Mouse (Mus musculus) forebrain, postnatal 0 days (tissue): ENCODE data around the gene Gm9495. TPM values are rescaled to one million over a fixed set of nuclear protein-coding genes. Genes with fewer than 3 reads are reported as not detected.
"Not testable (repeated sequence)": the region's sequence is repeated elsewhere in the genome, so short reads cannot be mapped to it uniquely, and the experiment has no call there.

Source experiments
- ATAC-seq: fragments of 200-750 bp; cut with Nextera tagmentation; 2 replicates; pipeline ENCODE4 v1.8.0; 2017; ENCODE audit warnings: mild to moderate bottlenecking, moderate library complexity
- DNase-seq: peaks from one replicate; pipeline ENCODE4 v3.0.0-alpha.2; 2015
- H3K27ac ChIP-seq: fragments of 300-500 bp; sonication (generic); 2 replicates; pipeline ENCODE4 v1.5.1; 2014; ENCODE audit warnings: low read depth, mild to moderate bottlenecking, antibody characterized with exemption, low read length, moderate library complexity, mixed read lengths
- H3K27me3 ChIP-seq: fragments of 300-500 bp; sonication (generic); 2 replicates; pipeline ENCODE4 v1.6.1; 2014; ENCODE audit warnings: mild to moderate bottlenecking, low read length, mixed read lengths; ENCODE audit not compliant: insufficient read depth
- H3K36me3 ChIP-seq: fragments of 300-500 bp; sonication (generic); 2 replicates; pipeline ENCODE4 v1.6.1; 2014; ENCODE audit warnings: mild to moderate bottlenecking, moderate library complexity; ENCODE audit not compliant: insufficient read depth
- H3K4me1 ChIP-seq: fragments of 300-500 bp; sonication (generic); 2 replicates; pipeline ENCODE4 v1.6.1; 2014; ENCODE audit warnings: antibody characterized with exemption; ENCODE audit not compliant: insufficient read depth
- H3K4me2 ChIP-seq: fragments of 300-500 bp; sonication (generic); 2 replicates; pipeline ENCODE4 v1.6.1; 2014; ENCODE audit warnings: low read depth, mild to moderate bottlenecking, moderate library complexity
- H3K4me3 ChIP-seq: fragments of 300-500 bp; sonication (generic); 2 replicates; pipeline ENCODE4 v1.5.1; 2014; ENCODE audit warnings: low read depth, low read length, mixed read lengths
- H3K9ac ChIP-seq: fragments of 300-500 bp; sonication (generic); 2 replicates; pipeline ENCODE4 v1.6.1; 2014; ENCODE audit warnings: mild to moderate bottlenecking
- H3K9me3 ChIP-seq: fragments of 300-500 bp; sonication (generic); 2 replicates; pipeline ENCODE4 v1.6.1; 2016; ENCODE audit warnings: low read length
- CTCF ChIP-seq: sonication (generic); IDR thresholded peaks from 2 replicates; pipeline ENCODE4 v1.5.1; 2016; ENCODE audit warnings: antibody characterized with exemption, control low read depth, low read depth
- WGBS: fragments of 180-500 bp; shearing (Covaris S2); extraction: QIAGEN DNeasy Blood & Tissue Kit; methylation state at CpG from one replicate; pipeline ENCODE4 v1.1.7; 2014; 5-methylcytosine and 5-hydroxymethylcytosine counted together
- polyA plus RNA-seq: library from polyadenylated mRNA; unstranded; fragments of >200 nt; fragmentation: Nextera tagmentation; extraction: Ambion mirVana; gene quantifications from 2 replicates; pipeline ENCODE4 v1.2.1, GENCODE M21; 2015
- total RNA-seq: library from RNA; depleted of rRNA; stranded (reverse); fragments of >200 nt; gene quantifications from 2 replicates; pipeline ENCODE4 v1.2.3, GENCODE M21; 2014; rRNA removed

Gene Gm9495
- total RNA-seq (not detected in 2 replicates), polyA plus RNA-seq (not detected in 2 replicates)

DNA sequence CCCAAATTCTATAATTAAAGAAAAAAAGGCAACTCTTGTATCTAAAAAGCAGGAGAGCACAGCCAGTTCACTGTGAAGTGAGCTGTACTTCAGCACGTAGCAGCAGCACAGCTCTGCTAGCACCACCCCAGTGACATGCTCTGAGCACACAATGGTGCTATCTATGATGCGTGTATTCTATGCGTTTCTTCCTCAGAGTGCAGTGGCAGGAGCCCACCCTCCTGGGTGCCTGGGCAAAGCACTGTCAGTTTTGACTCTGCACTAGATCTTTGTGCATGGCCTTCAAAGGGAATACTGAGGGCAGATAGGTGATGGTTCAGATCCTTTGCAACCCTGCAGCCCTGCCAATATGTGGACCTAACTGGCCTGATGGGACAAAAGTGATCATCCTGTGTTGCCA lies at the start of gene Gm9495:
TSS of gene Gm9495 (minus strand) at position 101 of the 400 bp plus-strand sequence.
- ATAC-seq, result not testable (repeated sequence)
- WGBS, result 100% methylated on average over 1 of the region's 3 CpGs

DNA sequence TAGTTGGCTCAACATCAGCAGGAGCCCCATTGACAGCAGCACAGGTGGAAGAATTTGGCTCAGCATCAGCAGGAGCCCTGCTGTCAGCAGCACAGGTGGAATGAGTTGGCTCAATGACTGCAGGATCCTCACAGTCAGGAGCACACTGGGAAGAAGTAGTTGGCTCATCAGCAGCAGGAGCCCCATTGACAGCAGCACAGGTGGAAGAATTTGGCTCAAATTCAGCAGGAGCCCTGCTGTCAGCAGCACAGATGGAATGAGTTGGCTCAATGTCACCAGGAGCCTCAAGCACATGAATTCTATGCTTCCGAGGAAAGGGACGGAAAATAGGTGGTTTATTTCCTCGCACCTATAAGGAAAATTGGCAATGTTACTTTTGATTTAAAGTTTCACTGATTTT lies 21.6 kb upstream of the Gm9495 start:
- not testable (repeated sequence) for H3K36me3 ChIP-seq, H3K27ac ChIP-seq, H3K9me3 ChIP-seq, H3K4me1 ChIP-seq, H3K9ac ChIP-seq, ATAC-seq, H3K4me3 ChIP-seq, H3K27me3 ChIP-seq, H3K4me2 ChIP-seq
- 60% methylated on average over 3 of the region's 3 CpGs for WGBS
- peak; percentile 1 for DNase-seq

More for the DNA sequence above, at the start of gene Gm9495:
- H3K36me3 ChIP-seq, H3K9ac ChIP-seq, H3K4me2 ChIP-seq, DNase-seq, H3K27me3 ChIP-seq, H3K4me3 ChIP-seq, H3K27ac ChIP-seq, H3K4me1 ChIP-seq, H3K9me3 ChIP-seq: not testable (repeated sequence)

DNA sequence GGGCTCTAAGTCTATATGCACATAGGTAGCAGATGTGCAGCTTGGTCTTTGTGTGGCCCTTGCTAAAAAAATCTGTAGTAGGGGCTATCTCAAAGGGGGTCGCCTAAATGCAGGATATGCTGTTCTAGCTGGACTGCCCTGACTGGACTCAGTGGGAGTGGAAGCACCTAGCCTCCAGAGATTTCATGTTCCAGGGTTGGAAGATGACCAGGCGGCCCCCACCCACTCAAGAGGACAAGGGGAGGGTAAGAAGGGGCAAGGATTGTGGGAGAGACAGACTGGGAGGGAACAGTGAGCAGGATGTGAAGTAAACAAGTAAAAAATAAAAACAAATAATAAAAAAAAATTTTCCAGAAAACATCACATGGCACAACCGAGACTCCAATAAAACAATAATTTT lies 33.3 kb downstream of the Gm9495 start:
- 78% methylated on average over 2 of the region's 3 CpGs for WGBS
- not testable (repeated sequence) for DNase-seq, H3K27ac ChIP-seq

DNA sequence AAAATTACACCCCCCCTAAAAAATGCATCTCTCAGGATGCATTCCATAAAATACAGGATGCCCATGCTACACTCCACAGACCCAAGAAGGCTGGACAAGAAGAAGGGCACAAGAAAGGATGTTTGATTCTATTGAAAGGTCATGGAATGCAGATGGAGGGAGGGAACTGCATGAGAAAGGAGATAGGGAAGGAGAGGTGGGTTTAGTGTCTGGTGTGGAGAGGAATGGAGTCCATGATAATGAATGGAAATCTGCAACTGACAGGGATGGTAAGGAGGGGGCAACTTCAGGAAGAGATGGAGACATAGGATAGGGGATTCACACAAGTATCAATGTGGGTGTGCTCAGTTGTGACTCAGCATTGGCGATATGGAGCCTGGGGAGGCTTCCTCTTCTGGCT lies 39.0 kb downstream of the Gm9495 start:
- no peak overlapping the region for H3K4me2 ChIP-seq
- no peaks in the 10 kb centered on the region for H3K4me1 ChIP-seq
- no peaks in the 10 kb centered on the region for H3K27me3 ChIP-seq
- no peak overlapping the region for H3K9ac ChIP-seq
- no peak overlapping the region for H3K4me3 ChIP-seq
- H3K36me3 ChIP-seq, result no peaks in the 10 kb centered on the region
- no peak for DNase-seq
- no peak for TF ChIP-seq CTCF
- 84% methylated on average over 1 of the region's 1 CpGs for WGBS
- no peaks in the 10 kb centered on the region for H3K9me3 ChIP-seq
- ATAC-seq, result no peak
- H3K27ac ChIP-seq, result no peak overlapping the region

More for the DNA sequence above, 33.3 kb downstream of the Gm9495 start:
- H3K4me2 ChIP-seq, H3K9ac ChIP-seq, ATAC-seq, H3K4me3 ChIP-seq, H3K4me1 ChIP-seq, H3K36me3 ChIP-seq, H3K9me3 ChIP-seq, H3K27me3 ChIP-seq: not testable (repeated sequence)

DNA sequence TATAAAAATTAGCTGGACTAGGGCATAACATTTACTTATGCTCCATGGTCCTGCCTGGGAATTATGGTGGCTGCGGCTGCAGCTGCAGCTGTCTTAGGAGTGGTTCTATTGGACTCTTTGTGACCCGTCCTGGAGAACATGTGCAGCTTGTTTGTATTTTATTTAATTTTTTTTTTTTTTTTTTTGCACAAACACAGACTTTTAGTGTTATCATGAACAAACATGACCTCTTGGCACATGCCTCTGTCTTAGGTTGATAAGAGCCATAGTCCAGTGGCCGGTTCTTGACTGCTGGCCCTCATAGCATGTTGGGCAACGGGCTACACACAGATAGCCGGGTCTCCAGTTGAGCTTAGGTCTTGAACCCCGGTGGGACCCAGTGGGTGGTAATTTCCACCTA lies 48.6 kb downstream of the Gm9495 start:
- Histone ChIP-seq H3K4me2 (no peak overlapping the region), H3K27ac (no peak overlapping the region), H3K4me1 (no peaks in the 10 kb centered on the region), H3K9me3 (no peaks in the 10 kb centered on the region), H3K9ac (no peak overlapping the region), H3K27me3 (no peaks in the 10 kb centered on the region), H3K4me3 (no peak overlapping the region), H3K36me3 (no peaks in the 10 kb centered on the region)
- TF ChIP-seq CTCF, result no peak
- 93% methylated on average over 6 of the region's 6 CpGs for WGBS
- ATAC-seq (no peak), DNase-seq (no peak)

DNA sequence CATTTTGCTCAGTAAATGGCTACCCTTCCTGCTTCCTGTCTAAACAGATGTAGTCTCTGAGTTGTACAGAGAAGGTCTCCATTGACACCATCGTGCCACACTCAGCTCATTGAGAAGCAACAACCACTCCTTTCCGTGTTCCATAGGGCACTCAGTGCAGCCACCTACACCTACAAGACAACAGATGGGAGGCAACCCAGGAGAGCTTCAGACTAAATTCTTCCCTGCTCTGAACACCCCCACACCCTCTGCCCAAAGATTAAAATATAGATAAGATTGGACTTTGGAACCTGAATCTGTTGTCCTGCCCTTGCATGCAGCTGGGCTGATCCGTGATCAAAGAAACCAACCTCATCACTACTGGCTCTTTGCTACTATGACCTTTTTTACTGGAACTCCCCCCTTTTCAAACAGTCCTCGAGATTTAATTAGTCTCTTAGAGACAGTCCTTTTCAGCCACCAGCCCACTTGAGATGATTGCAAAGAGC lies 53.4 kb downstream of the Gm9495 start:
- H3K9me3 ChIP-seq, result no peaks in the 10 kb centered on the region
- H3K27ac ChIP-seq, result no peak overlapping the region
- peak overlapping the region; percentile 68 for H3K4me2 ChIP-seq
- 59% methylated on average over 4 of the region's 4 CpGs for WGBS
- no peaks in the 10 kb centered on the region for H3K27me3 ChIP-seq
- H3K4me3 ChIP-seq, result peak overlapping the region; percentile 49; the same call in 1 of the 2 replicates
- DNase-seq (no peak), ATAC-seq (no peak)
- 0 out of 2 replicates have a peak overlapping the region, but pooled peaks have one; percentile 70 for H3K9ac ChIP-seq
- H3K36me3 ChIP-seq, result no peaks in the 10 kb centered on the region
- H3K4me1 ChIP-seq, result no peaks in the 10 kb centered on the region
- TF ChIP-seq CTCF, result no peak

DNA sequence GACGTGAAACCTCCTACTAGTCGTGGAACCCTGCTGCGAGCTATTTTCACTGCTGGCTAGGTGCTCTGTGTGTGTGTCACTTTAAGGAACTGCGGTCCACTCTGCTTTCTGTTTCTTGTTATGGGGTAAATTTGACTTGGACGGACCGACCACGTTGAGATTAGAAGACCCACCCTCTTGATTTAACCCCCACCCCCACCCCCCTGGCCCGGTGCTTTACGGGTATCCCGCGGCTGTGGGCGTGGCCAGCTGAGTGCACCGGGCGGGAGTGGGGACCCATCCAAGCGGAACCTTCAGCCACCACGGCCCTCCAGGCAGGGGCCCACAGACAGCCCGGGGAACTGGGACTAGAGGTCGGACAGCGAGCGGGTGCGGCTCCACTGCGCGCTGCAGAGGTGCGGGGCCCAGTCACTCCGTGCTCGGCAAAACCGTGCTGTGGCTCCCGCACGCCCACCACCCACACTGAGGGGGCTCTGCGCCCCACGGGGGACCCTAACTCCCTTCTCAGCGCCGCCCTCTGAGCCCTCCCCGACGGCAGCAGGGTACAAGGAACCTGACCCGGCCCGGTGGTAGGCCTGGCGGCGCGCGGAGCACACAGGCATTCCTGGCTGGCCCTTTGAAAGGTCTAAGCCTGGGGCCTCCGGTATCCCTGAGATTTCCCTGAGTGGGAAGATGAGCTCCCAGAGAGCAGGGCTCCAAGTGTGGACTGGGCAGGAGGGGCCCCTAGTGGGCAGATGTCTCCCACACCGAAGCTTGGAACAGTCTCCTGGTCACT lies 54.0 kb downstream of the Gm9495 start:
- peak; percentile 12; the same call in 1 of the 2 replicates for ATAC-seq
- peak; percentile 47 for DNase-seq
- peak; percentile 7; the same call in 1 of the 2 replicates for TF ChIP-seq CTCF
- Histone ChIP-seq H3K9ac (peak overlapping the region; percentile 70), H3K27ac (no peak overlapping the region), H3K36me3 (no peaks in the 10 kb centered on the region), H3K4me2 (peak overlapping the region; percentile 68), H3K4me1 (0 out of 2 replicates have a peak, but pooled peaks cover 5% of the 10 kb centered on the region), H3K9me3 (no peaks in the 10 kb centered on the region), H3K27me3 (no peaks in the 10 kb centered on the region), H3K4me3 (peak overlapping the region; percentile 49)
- 11% methylated on average over 43 of the region's 43 CpGs for WGBS
